Mouse (Mus musculus): ENCODE data around the gene Zdhhc5.

DNA sequence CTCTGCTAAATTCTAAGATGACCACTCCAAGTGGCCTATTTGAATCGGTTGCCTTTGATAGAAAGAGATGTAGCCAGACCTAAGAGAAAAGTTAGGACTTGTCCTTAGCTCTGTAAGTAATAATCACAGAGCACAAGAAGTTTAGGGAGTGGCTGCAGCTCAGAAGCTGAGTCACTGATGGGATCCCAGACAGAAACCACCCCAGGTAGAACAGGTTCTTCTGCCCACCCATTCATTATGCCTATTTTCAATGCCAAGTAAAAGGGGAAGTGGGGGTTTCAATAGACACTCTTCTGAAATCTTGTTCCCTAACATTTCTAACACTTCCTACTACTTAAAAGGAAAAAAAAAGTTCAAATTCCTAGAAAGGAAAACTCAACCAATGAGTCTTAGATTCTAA lies 9.7 kb downstream of the Zdhhc5 start:
- no peak for TF ChIP-seq CTCF (conservative IDR thresholded peaks at IDR 0.05; ENCODE audit: insufficient read depth, insufficient read length, low read depth, low read length)
- TF ChIP-seq POLR2A (IDR thresholded peaks at IDR 0.05; ENCODE audit: low read depth, low read length), result no peak
